Mouse (Mus musculus): ENCODE measurements around the gene Peak1. TPM values are rescaled to one million over a fixed set of nuclear protein-coding genes. Genes with fewer than 3 reads are reported as not detected.
"Not testable (repeated sequence)": the region's sequence is repeated elsewhere in the genome, so short reads cannot be mapped to it uniquely, and the experiment has no call there.

Gene Peak1
- polyA plus RNA-seq, 1 experiment from 2014 or later = 2.6 TPM

DNA sequence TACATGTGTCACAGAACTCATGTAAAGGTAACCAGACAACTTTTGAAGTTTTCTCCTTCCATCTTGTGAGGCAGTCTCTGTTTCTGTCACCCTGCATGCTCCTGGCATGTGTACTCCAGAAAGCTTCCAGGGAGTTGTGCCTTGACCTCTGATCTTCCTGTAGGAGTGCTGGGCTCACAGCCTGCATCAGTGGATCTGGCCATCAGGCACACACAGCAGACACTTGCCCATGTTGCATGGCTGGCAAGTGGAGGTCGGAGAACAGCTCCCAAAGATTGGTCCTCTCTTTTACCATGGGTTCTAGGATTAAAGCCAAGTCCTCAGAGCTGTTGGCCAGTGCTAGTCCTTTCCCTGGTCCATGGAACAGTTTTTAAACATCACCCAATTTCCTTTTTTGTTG, 44.7 kb upstream of the Peak1 start:
- Histone ChIP-seq H3K4me3 (ENCODE audit: low read depth, low read length) (no peak overlapping the region), H3K4me2 (ENCODE audit: low read depth, low read length) (no peak overlapping the region), H3K9ac (replicated peaks) (no peak overlapping the region), H3K4me1 (ENCODE audit: insufficient read depth) (peaks cover 15% of the 10 kb centered on the region), H3K36me3 (replicated peaks; ENCODE audit: insufficient read depth, low read length) (no peaks in the 10 kb centered on the region), H3K27ac (ENCODE audit: low read depth) (no peak overlapping the region), H3K9me3 (ENCODE audit: low read length) (no peaks in the 10 kb centered on the region), H3K27me3 (ENCODE audit: insufficient read depth, low read length) (no peaks in the 10 kb centered on the region)
- no peak for TF ChIP-seq CTCF (IDR thresholded peaks at IDR 0.05; ENCODE audit: low read depth)
- TF ChIP-seq EP300 (IDR thresholded peaks at IDR 0.05; ENCODE audit: low read depth) = no peak
- no peak for ATAC-seq
- DNase-seq = no peak
- WGBS (ENCODE audit: insufficient replicate concordance) = 75% methylated on average over 1 of the region's 1 CpGs

GRCm38 (mm10) chr9:56460987-56461386, 43.1 kb upstream of the Peak1 start:
- WGBS (ENCODE audit: insufficient replicate concordance) = 65% methylated on average over 5 of the region's 5 CpGs
- Histone ChIP-seq H3K9ac (replicated peaks) (no peak overlapping the region), H3K9me3 (ENCODE audit: low read length) (no peaks in the 10 kb centered on the region), H3K4me1 (ENCODE audit: insufficient read depth) (peaks cover 12% of the 10 kb centered on the region), H3K4me2 (ENCODE audit: low read depth, low read length) (no peak overlapping the region), H3K4me3 (ENCODE audit: low read depth, low read length) (no peak overlapping the region), H3K27ac (ENCODE audit: low read depth) (no peak overlapping the region), H3K27me3 (ENCODE audit: insufficient read depth, low read length) (no peaks in the 10 kb centered on the region), H3K36me3 (replicated peaks; ENCODE audit: insufficient read depth, low read length) (no peaks in the 10 kb centered on the region)
- DNase-seq = no peak
- ATAC-seq = no peak
- TF ChIP-seq CTCF (IDR thresholded peaks at IDR 0.05; ENCODE audit: low read depth) (no peak), EP300 (IDR thresholded peaks at IDR 0.05; ENCODE audit: low read depth) (no peak)

DNA sequence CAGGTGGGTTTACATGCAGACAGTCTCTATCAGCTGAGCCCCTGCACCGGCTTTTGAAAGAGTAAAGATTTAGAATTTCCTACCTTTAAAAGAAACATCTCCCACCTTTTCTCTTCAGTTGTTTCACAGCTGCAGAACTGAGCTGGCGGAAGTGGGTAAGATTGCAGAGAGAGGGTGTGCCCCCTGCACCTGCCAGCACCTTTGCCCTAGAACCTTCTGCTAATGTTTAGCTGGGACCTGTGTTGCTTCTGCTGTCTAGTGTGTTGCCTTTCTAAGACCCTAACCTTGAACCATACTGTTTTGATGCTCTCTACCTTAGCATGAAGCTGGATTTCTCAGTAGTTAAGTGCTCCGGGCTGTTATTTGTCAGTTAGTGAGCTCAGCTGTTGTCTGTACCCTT, 38.6 kb upstream of the Peak1 start:
- DNase-seq (peak; percentile 40), ATAC-seq (peak; percentile 89)
- Histone ChIP-seq H3K4me2 (ENCODE audit: low read depth, low read length) (peak overlapping the region; percentile 35; the same call in 1 of the 2 replicates), H3K27ac (ENCODE audit: low read depth) (peak overlapping the region; percentile 69), H3K9ac (replicated peaks) (no peak overlapping the region), H3K4me1 (ENCODE audit: insufficient read depth) (peaks cover 3% of the 10 kb centered on the region; the same call in 1 of the 2 replicates), H3K36me3 (replicated peaks; ENCODE audit: insufficient read depth, low read length) (no peaks in the 10 kb centered on the region), H3K4me3 (ENCODE audit: low read depth, low read length) (no peak overlapping the region), H3K27me3 (ENCODE audit: insufficient read depth, low read length) (no peaks in the 10 kb centered on the region), H3K9me3 (ENCODE audit: low read length) (no peaks in the 10 kb centered on the region)
- TF ChIP-seq CTCF (IDR thresholded peaks at IDR 0.05; ENCODE audit: low read depth) = no peak
- no peak for TF ChIP-seq EP300 (IDR thresholded peaks at IDR 0.05; ENCODE audit: low read depth)
- WGBS (ENCODE audit: insufficient replicate concordance) = 79% methylated on average over 3 of the region's 3 CpGs

DNA sequence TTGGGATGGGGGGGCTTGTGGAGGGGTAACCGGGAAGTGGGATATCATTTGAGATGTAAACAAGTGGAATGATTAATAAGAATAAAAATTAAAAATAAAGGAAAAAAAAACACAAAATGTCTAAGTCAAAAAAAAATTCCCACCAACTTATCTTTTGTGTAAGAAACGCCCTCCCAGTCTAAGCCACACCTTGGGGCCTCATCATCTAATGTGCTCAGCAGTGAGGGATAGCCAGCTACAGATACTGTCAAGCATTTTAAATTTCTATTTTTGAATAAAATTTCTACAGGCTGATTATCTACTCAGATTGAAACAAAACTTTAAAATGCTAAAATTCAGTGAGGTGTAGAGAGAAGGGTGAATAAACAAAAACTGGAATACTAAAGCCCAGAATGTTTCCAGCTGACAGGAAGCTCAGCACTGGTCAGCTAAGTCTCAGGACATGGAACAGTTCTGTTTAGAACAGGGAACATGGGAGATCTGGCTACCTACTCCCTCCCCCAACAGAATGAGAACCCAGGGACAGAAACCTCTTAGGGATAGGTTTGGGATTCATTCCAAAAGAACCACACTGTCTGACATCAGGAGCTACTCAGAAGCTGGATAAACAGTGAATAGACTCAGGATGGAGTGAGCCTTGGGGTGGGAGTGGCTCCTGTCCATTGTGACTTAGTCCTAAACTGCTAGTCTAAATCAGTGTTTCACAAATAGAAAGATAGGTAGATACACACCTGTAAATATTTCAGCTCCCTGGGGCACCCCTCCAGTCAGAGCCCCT, 35.4 kb upstream of the Peak1 start:
- 62% methylated on average over 2 of the region's 2 CpGs for WGBS (ENCODE audit: insufficient replicate concordance)
- H3K36me3 ChIP-seq (replicated peaks; ENCODE audit: insufficient read depth, low read length) = no peaks in the 10 kb centered on the region
- TF ChIP-seq CTCF (IDR thresholded peaks at IDR 0.05; ENCODE audit: low read depth) (no peak), EP300 (IDR thresholded peaks at IDR 0.05; ENCODE audit: low read depth) (no peak)
- H3K4me3 ChIP-seq (ENCODE audit: low read depth, low read length) = no peak overlapping the region
- H3K4me2 ChIP-seq (ENCODE audit: low read depth, low read length) = no peak overlapping the region
- peaks cover 3% of the 10 kb centered on the region; the same call in 1 of the 2 replicates for H3K4me1 ChIP-seq (ENCODE audit: insufficient read depth)
- H3K27me3 ChIP-seq (ENCODE audit: insufficient read depth, low read length) = no peaks in the 10 kb centered on the region
- H3K27ac ChIP-seq (ENCODE audit: low read depth) = no peak overlapping the region
- DNase-seq (no peak), ATAC-seq (no peak)
- H3K9me3 ChIP-seq (ENCODE audit: low read length) = no peaks in the 10 kb centered on the region
- H3K9ac ChIP-seq (replicated peaks) = no peak overlapping the region

DNA sequence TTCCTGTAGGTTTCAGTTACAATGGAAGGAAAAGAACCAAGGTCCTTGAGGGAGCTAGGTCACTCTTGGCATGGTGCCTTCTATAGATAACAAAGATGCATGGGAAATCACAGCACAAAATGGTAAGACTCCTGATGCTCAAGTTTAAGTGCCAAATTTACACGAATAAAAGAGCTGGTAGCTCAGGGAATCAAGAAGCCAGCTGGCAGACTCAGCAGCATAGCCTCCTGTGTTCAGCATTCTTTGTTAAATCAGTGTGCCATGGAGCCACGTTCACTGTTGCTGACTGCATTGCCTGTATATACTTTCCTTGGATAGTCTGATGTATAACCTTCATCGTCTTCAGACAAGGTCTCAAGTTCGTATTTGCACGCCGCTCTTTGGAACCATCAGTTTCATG, 33.7 kb upstream of the Peak1 start:
- H3K4me2 ChIP-seq (ENCODE audit: low read depth, low read length) = no peak overlapping the region
- no peak overlapping the region for H3K4me3 ChIP-seq (ENCODE audit: low read depth, low read length)
- DNase-seq (no peak), ATAC-seq (no peak)
- H3K9ac ChIP-seq (replicated peaks) = no peak overlapping the region
- H3K9me3 ChIP-seq (ENCODE audit: low read length) = no peaks in the 10 kb centered on the region
- no peak for TF ChIP-seq EP300 (IDR thresholded peaks at IDR 0.05; ENCODE audit: low read depth)
- no peak for TF ChIP-seq CTCF (IDR thresholded peaks at IDR 0.05; ENCODE audit: low read depth)
- WGBS (ENCODE audit: insufficient replicate concordance) = 86% methylated on average over 6 of the region's 6 CpGs
- H3K27ac ChIP-seq (ENCODE audit: low read depth) = no peak overlapping the region
- H3K27me3 ChIP-seq (ENCODE audit: insufficient read depth, low read length) = no peaks in the 10 kb centered on the region
- peaks cover 3% of the 10 kb centered on the region; the same call in 1 of the 2 replicates for H3K4me1 ChIP-seq (ENCODE audit: insufficient read depth)
- H3K36me3 ChIP-seq (replicated peaks; ENCODE audit: insufficient read depth, low read length) = no peaks in the 10 kb centered on the region

DNA sequence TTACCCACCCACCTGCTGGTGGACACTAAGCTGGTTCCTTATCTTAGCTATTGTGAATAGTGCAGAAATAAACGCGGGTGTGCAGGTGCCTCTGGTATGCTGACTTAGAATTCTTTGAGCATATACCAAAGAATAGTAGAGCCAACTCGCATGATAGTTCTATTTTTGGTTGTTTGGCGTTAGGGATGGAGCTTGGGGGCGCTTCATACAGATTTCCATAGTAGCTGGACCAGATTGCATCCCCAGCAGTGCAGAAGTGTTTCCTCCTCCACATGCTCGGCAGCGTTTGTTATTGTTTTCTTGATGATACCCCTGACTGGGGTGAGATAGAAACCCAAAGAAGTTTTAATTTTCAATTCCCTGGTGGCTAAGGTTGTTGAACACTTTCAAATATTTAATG, 21.8 kb upstream of the Peak1 start:
- ATAC-seq (no peak), DNase-seq (no peak)
- Histone ChIP-seq H3K36me3 (replicated peaks; ENCODE audit: insufficient read depth, low read length) (no peaks in the 10 kb centered on the region), H3K4me2 (ENCODE audit: low read depth, low read length) (no peak overlapping the region), H3K27me3 (ENCODE audit: insufficient read depth, low read length) (no peaks in the 10 kb centered on the region), H3K4me1 (ENCODE audit: insufficient read depth) (no peaks in the 10 kb centered on the region), H3K4me3 (ENCODE audit: low read depth, low read length) (no peak overlapping the region), H3K9ac (replicated peaks) (no peak overlapping the region), H3K9me3 (ENCODE audit: low read length) (no peaks in the 10 kb centered on the region), H3K27ac (ENCODE audit: low read depth) (no peak overlapping the region)
- TF ChIP-seq EP300 (IDR thresholded peaks at IDR 0.05; ENCODE audit: low read depth) (no peak), CTCF (IDR thresholded peaks at IDR 0.05; ENCODE audit: low read depth) (no peak)
- 69% methylated on average over 7 of the region's 7 CpGs for WGBS (ENCODE audit: insufficient replicate concordance)

DNA sequence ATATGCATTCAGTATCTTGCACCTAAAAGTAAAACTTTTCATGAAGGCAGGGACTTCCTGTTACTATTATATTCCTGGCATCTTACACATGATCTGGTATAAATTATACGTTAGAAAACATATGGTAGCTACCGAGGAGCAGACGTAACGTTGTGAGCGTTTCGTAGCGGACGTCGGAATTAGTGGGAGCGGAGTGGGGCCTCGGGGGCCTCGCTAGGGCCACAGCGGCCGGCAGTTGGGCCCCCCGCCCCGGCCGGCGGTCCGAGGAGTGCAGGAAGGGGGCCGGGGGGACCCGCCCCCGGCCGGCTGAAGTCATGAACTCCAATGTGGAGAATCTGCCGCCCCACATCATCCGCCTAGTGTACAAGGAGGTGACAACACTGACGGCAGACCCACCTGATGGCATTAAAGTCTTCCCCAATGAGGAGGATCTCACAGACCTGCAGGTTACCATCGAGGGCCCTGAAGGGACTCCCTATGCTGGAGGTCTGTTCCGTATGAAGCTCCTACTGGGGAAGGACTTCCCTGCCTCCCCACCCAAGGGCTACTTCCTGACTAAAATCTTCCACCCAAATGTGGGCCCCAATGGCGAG, 19.5 kb upstream of the Peak1 start:
- WGBS (ENCODE audit: insufficient replicate concordance) = 93% methylated on average over 17 of the region's 29 CpGs
- ATAC-seq; H3K27ac ChIP-seq (ENCODE audit: low read depth); H3K4me2 ChIP-seq (ENCODE audit: low read depth, low read length); H3K9me3 ChIP-seq (ENCODE audit: low read length); H3K27me3 ChIP-seq (ENCODE audit: insufficient read depth, low read length); H3K9ac ChIP-seq (replicated peaks); H3K36me3 ChIP-seq (replicated peaks; ENCODE audit: insufficient read depth, low read length); H3K4me1 ChIP-seq (ENCODE audit: insufficient read depth); DNase-seq; H3K4me3 ChIP-seq (ENCODE audit: low read depth, low read length): not testable (repeated sequence)

Data from liver, postnatal 0 days (tissue).